Mouse (Mus musculus): ENCODE results near the gene Il27ra. TPM values are rescaled to one million over a fixed set of nuclear protein-coding genes. Genes with fewer than 3 reads are reported as not detected.
"Not testable (repeated sequence)": the region's sequence is repeated elsewhere in the genome, so short reads cannot be mapped to it uniquely, and the experiment has no call there.

The Il27ra gene
- polyA plus RNA-seq, 1 experiment: 0.07 TPM

DNA sequence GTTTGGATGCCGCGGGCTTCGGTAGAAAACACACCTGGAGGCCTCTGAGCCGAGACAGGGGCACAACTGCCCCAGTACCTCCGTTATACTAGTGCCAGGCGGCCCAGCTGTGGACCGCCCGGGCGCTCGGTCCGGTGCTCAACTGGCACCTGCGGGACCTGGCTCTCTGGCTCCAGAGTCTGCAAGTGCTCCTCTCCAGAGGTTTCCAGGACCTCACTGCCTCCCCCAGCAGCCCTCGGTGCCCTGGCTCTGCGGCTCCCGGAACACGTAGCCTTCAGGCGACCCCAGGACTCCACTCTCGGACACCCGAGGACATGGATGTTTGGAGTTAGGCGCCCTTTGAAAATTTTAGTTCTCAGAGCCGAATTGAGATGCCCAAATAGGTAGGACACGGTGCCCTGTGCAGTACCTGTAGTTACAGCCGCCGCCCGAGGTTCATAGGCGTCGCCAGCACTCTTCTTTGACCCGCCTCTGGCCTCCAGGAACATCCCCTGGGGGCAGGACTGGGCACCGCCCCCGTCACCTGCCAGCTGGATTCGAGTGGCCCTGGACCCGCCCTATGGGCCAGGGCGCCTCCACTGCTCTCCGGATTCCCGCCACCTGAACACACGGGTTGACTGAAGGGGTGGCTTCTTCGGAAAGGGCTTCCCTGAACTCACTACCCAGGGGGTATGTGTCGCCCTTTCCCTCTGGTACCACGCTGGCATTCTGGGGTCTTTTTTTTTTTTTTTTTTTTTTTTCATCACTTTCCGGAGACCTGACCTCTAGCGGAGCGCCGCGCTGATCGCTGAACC is 30.5 kb downstream of the Il27ra start, which contains the start of gene 2210011C24Rik:
2210011C24Rik (minus strand) TSS at position 467 of the 794 bp plus-strand sequence.
- peak within 1 kb of the TSS; percentile 90 for H3K4me2 ChIP-seq (ENCODE audit: low read depth)
- peak within 1 kb of the TSS; percentile 26 for H3ac ChIP-seq (ENCODE audit: control insufficient read depth, insufficient read length)
- no peaks in the 10 kb centered on the region for H3K36me3 ChIP-seq (ENCODE audit: control insufficient read depth, insufficient read depth)
- peak within 1 kb of the TSS; percentile 1 for H3K4me3 ChIP-seq
- no peaks in the 10 kb centered on the region for H3K79me2 ChIP-seq (ENCODE audit: control insufficient read depth, insufficient read depth)
- TF ChIP-seq TCF3 (IDR thresholded peaks at IDR 0.05; ENCODE audit: insufficient read length, low read depth) (no peak), REST (IDR thresholded peaks at IDR 0.05; ENCODE audit: insufficient read depth, insufficient read length) (no peak), MYOD1 (IDR thresholded peaks at IDR 0.05; ENCODE audit: control insufficient read depth in 1 of 3, insufficient read length in 2 of 3, low read depth in 2 of 3) (no peak), SRF (IDR thresholded peaks at IDR 0.05; ENCODE audit: control insufficient read depth, insufficient read length, low read depth) (no peak), POLR2AphosphoS2 (IDR thresholded peaks at IDR 0.05; ENCODE audit: insufficient read length, low read depth) (no peak)
- peaks cover 8% of the 10 kb centered on the region for H3K27me3 ChIP-seq (ENCODE audit: control insufficient read depth, insufficient read depth, insufficient read length)

DNA sequence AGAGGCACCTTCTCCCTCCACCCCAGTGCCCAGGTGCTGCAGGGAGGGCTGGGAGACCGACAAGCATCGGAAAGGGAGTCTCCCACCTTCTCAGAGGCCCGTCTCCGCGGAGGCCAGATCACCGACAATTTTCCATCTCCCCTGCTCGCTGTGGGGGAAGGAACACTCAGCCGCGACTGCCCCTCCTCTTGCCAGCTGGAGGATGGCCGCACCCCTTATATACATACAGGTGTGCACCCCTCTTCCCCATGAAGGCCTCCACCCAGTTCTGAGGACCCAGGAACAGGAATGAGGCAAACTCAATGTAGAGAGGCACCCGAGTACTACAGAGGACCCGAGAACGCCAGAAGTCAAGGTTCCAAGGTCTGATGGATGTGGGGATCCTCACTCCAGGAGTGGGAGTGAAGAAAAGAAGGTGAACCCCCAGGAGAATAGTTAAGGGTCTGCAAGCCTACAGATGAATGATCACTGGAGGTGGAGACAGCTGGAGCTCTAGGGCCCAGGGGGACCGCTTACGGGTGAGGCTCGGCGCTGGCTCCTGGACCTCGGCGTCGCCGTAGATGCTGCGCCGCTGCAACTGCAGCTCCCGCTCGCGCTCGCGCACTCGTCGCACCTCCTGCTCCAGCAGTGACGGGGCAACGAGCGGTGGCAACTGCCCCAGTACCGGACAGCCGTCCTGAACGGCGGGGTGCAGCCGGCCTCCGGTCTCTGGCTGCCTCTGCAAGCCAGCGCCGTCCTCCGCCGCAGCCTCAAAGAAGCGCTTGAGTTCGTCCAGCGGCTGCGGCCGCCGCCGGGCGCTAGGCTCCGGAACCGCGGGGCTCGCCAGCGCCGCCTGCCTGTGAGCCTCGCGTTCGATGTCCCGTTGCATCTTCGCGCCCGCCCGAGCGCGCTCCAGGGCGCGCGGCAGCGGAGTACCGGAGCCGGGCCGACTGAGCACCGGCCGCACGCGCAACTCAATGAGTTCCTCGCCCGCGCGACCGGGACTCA is 31.5 kb downstream of the Il27ra start:
- H3K4me2 ChIP-seq (ENCODE audit: low read depth): peak overlapping the region; percentile 90
- peak overlapping the region; percentile 1 for H3K4me3 ChIP-seq
- peaks cover 8% of the 10 kb centered on the region for H3K27me3 ChIP-seq (ENCODE audit: control insufficient read depth, insufficient read depth, insufficient read length)
- no peaks in the 10 kb centered on the region for H3K36me3 ChIP-seq (ENCODE audit: control insufficient read depth, insufficient read depth)
- peak overlapping the region; percentile 26 for H3ac ChIP-seq (ENCODE audit: control insufficient read depth, insufficient read length)
- TF ChIP-seq MYOG (IDR thresholded peaks at IDR 0.05; ENCODE audit: control insufficient read depth in 1 of 3, insufficient read depth in 1 of 3, insufficient read length in 2 of 3, low read depth in 2 of 3) (peak in 1 of 3 experiments; percentile 30), TCF3 (IDR thresholded peaks at IDR 0.05; ENCODE audit: insufficient read length, low read depth) (no peak), MYOD1 (IDR thresholded peaks at IDR 0.05; ENCODE audit: control insufficient read depth in 1 of 3, insufficient read length in 2 of 3, low read depth in 2 of 3) (no peak), SRF (IDR thresholded peaks at IDR 0.05; ENCODE audit: control insufficient read depth, insufficient read length, low read depth) (no peak), POLR2AphosphoS2 (IDR thresholded peaks at IDR 0.05; ENCODE audit: insufficient read length, low read depth) (no peak)
- H3K79me2 ChIP-seq (ENCODE audit: control insufficient read depth, insufficient read depth): no peaks in the 10 kb centered on the region

DNA sequence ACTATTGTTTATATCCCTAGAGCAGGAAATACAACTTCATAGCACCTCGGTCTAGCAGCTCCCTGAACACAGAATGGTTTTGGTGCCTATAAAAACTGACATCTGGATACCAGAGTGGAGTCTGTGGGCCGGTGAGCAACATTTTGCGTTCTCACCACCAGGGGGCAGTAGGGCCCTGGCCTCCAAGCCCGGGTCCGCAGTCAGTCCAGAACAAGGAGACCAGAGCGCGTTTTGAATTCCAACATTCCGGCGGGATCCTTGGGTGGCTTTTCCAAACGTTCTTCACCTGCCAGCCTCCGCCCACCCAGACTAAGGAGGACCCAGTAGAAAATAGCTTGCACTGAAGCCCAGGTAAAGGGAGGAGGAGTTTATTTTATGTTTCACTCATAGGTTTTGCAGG is 32.5 kb downstream of the Il27ra start:
- TF ChIP-seq MYOG (IDR thresholded peaks at IDR 0.05; ENCODE audit: control insufficient read depth in 1 of 3, insufficient read depth in 1 of 3, insufficient read length in 2 of 3, low read depth in 2 of 3) (peak in 1 of 3 experiments; percentile 13), E2F4 (IDR thresholded peaks at IDR 0.05; ENCODE audit: insufficient read depth) (no peak)
- peak overlapping the region; percentile 31 for H3K4me2 ChIP-seq (ENCODE audit: low read depth)
- no peaks in the 10 kb centered on the region for H3K36me3 ChIP-seq (ENCODE audit: control insufficient read depth, insufficient read depth)
- no peaks in the 10 kb centered on the region for H3K79me2 ChIP-seq (ENCODE audit: control insufficient read depth, insufficient read depth)
- H3ac ChIP-seq (ENCODE audit: control insufficient read depth, insufficient read length): no peak overlapping the region
- no peak overlapping the region for H3K4me3 ChIP-seq
- peaks cover 8% of the 10 kb centered on the region for H3K27me3 ChIP-seq (ENCODE audit: control insufficient read depth, insufficient read depth, insufficient read length)

DNA sequence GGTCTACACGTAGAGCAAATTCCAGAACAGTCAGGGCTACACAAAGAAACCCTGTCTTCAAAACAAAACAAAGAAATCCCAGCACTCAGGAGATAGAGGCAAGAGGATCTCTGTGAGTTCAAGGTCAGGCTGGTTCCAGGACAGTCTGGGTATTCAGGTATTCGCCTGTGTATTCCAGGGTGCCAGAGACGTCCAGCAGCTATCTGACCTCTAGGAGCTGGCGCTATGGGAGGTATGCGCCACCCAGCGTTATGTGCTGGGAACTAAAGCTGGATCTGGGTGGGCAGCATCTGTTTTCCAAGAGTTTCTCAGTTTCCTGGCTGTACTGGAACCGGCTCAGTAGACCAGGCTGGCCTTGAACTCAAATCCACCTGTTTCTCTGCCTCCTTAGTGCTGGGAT is 34.0 kb downstream of the Il27ra start:
- Histone ChIP-seq H3K27me3 (ENCODE audit: control insufficient read depth, insufficient read depth, insufficient read length) (peaks cover 8% of the 10 kb centered on the region), H3ac (ENCODE audit: control insufficient read depth, insufficient read length) (no peak overlapping the region), H3K4me3 (no peak overlapping the region), H3K36me3 (ENCODE audit: control insufficient read depth, insufficient read depth) (no peaks in the 10 kb centered on the region), H3K79me2 (ENCODE audit: control insufficient read depth, insufficient read depth) (no peaks in the 10 kb centered on the region), H3K4me2 (ENCODE audit: low read depth) (no peak overlapping the region)
- TF ChIP-seq POLR2AphosphoS2 (IDR thresholded peaks at IDR 0.05; ENCODE audit: insufficient read length, low read depth) (no peak), CEBPB (IDR thresholded peaks at IDR 0.05; ENCODE audit: insufficient read depth, poor library complexity, severe bottlenecking) (no peak), SRF (IDR thresholded peaks at IDR 0.05; ENCODE audit: control insufficient read depth, insufficient read length, low read depth) (no peak), USF1 (IDR thresholded peaks at IDR 0.05; ENCODE audit: low read depth) (no peak), POLR2A (IDR thresholded peaks at IDR 0.05; ENCODE audit: insufficient read length, low read depth) (no peak), REST (IDR thresholded peaks at IDR 0.05; ENCODE audit: insufficient read depth, insufficient read length) (no peak), TCF12 (IDR thresholded peaks at IDR 0.05; ENCODE audit: insufficient read depth, poor library complexity, severe bottlenecking) (no peak), TCF3 (IDR thresholded peaks at IDR 0.05; ENCODE audit: insufficient read length, low read depth) (no peak), MYOG (IDR thresholded peaks at IDR 0.05; ENCODE audit: control insufficient read depth in 1 of 3, insufficient read depth in 1 of 3, insufficient read length in 2 of 3, low read depth in 2 of 3) (no peak), MYOD1 (IDR thresholded peaks at IDR 0.05; ENCODE audit: control insufficient read depth in 1 of 3, insufficient read length in 2 of 3, low read depth in 2 of 3) (no peak), MAX (IDR thresholded peaks at IDR 0.05; ENCODE audit: low read depth) (no peak), E2F4 (IDR thresholded peaks at IDR 0.05; ENCODE audit: insufficient read depth) (no peak)

DNA sequence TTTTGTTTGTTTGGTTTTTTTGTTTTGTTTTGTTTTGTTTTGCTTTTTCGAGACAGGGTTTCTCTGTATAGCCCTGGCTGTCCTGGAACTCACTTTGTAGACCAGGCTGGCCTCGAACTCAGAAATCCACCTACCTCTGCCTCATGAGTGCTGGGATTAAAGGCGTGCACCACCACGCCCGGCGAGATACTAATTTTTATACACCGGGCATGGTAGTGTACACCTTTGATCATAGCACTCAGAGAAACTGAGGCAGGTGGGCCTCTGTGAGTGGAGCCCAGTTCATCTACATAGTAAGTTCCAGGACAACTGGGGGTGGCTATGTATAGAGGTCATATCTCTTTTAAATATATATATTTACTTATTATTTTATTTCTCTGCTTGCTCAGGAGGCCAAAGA is 36.9 kb downstream of the Il27ra start:
- not testable (repeated sequence) for H3K36me3 ChIP-seq (ENCODE audit: control insufficient read depth, insufficient read depth); H3ac ChIP-seq (ENCODE audit: control insufficient read depth, insufficient read length); H3K79me2 ChIP-seq (ENCODE audit: control insufficient read depth, insufficient read depth); H3K27me3 ChIP-seq (ENCODE audit: control insufficient read depth, insufficient read depth, insufficient read length)
- Histone ChIP-seq H3K4me3 (peak overlapping the region; percentile 30), H3K4me2 (ENCODE audit: low read depth) (peak overlapping the region; percentile 92)

Data from myocyte (in vitro differentiated cells).